Mouse (Mus musculus) stomach, postnatal 0 days (tissue): Measurements from ENCODE around the gene Slc46a2. TPM values are rescaled to one million over a fixed set of nuclear protein-coding genes. Genes with fewer than 3 reads are reported as not detected.

Experiments used
- ATAC-seq: fragments of 200-750 bp; cut with Nextera tagmentation; 2 replicates; pipeline ENCODE4 v1.8.0; 2017; ENCODE audit not compliant: low FRiP score, low TSS enrichment
- DNase-seq: peaks from one replicate; pipeline ENCODE4 v3.0.0-alpha.2; 2016; ENCODE audit warnings: low spot score
- H3K27ac ChIP-seq: fragments of 300-500 bp; sonication (generic); replicated peaks from 2 replicates; pipeline ENCODE4 v1.5.1; 2014; ENCODE audit warnings: mild to moderate bottlenecking, control low read depth
- H3K27me3 ChIP-seq: fragments of 300-500 bp; sonication (generic); 2 replicates; pipeline ENCODE4 v1.6.1; 2014; ENCODE audit warnings: low read length; ENCODE audit not compliant: control insufficient read depth, insufficient read depth
- H3K36me3 ChIP-seq: fragments of 300-500 bp; sonication (generic); 2 replicates; pipeline ENCODE4 v1.6.1; 2014; ENCODE audit warnings: low read length, mixed read lengths; ENCODE audit not compliant: control insufficient read depth, insufficient read depth
- H3K4me1 ChIP-seq: fragments of 300-500 bp; sonication (generic); replicated peaks from 2 replicates; pipeline ENCODE4 v1.6.1; 2014; ENCODE audit warnings: antibody characterized with exemption; ENCODE audit not compliant: control insufficient read depth, insufficient read depth
- H3K4me2 ChIP-seq: fragments of 300-500 bp; sonication (generic); replicated peaks from 2 replicates; pipeline ENCODE4 v1.6.1; 2014; ENCODE audit warnings: low read depth, mild to moderate bottlenecking, control low read depth, moderate library complexity
- H3K4me3 ChIP-seq: fragments of 300-500 bp; sonication (generic); 2 replicates; pipeline ENCODE4 v1.5.1; 2014; ENCODE audit warnings: low read depth, low read length, control low read depth
- H3K9ac ChIP-seq: fragments of 300-500 bp; sonication (generic); 2 replicates; pipeline ENCODE4 v1.6.1; 2014; ENCODE audit warnings: mild to moderate bottlenecking, low read length, control low read depth, mixed read lengths
- H3K9me3 ChIP-seq: fragments of 300-500 bp; sonication (generic); 2 replicates; pipeline ENCODE4 v1.6.1; 2016; ENCODE audit warnings: low read length; ENCODE audit not compliant: control insufficient read depth
- CTCF ChIP-seq: IDR thresholded peaks from 2 replicates; pipeline ENCODE4 v1.5.1; 2016; ENCODE audit warnings: antibody characterized with exemption, low read depth, mild to moderate bottlenecking, moderate library complexity
- EP300 ChIP-seq: optimal IDR thresholded peaks from 2 replicates; pipeline ENCODE3; 2016; ENCODE audit warnings: antibody characterized with exemption
- WGBS: fragments of 180-500 bp; shearing (Covaris S2); extraction: QIAGEN DNeasy Blood & Tissue Kit; methylation state at CpG from one replicate; pipeline ENCODE4 v1.1.7; 2014; 5-methylcytosine and 5-hydroxymethylcytosine counted together
- polyA plus RNA-seq: library from polyadenylated mRNA; unstranded; fragments of >200 nt; fragmentation: Nextera tagmentation; extraction: Ambion mirVana; gene quantifications from 2 replicates; pipeline ENCODE4 v1.2.1, GENCODE M21; 2015

Slc46a2 gene
- polyA plus RNA-seq, 1 experiment from 2014 or later: 10.5 TPM

GRCm38 (mm10) chr4:59878595-59878994 lies 36.3 kb downstream of the Slc46a2 start:
- no peaks in the 10 kb centered on the region for H3K9me3 ChIP-seq
- TF ChIP-seq CTCF: no peak
- no peak for TF ChIP-seq EP300
- H3K9ac ChIP-seq: no peak overlapping the region
- 0 out of 2 replicates have a peak, but pooled peaks cover 3% of the 10 kb centered on the region for H3K36me3 ChIP-seq
- H3K4me2 ChIP-seq: no peak overlapping the region
- no peak overlapping the region for H3K4me3 ChIP-seq
- no peak for ATAC-seq
- H3K27ac ChIP-seq: no peak overlapping the region
- DNase-seq: no peak
- H3K4me1 ChIP-seq: no peaks in the 10 kb centered on the region
- 80% methylated on average over 8 of the region's 8 CpGs for WGBS
- no peaks in the 10 kb centered on the region for H3K27me3 ChIP-seq

- Histone ChIP-seq H3K9me3 (no peaks in the 10 kb centered on the region), H3K27me3 (no peaks in the 10 kb centered on the region), H3K4me2 (no peak overlapping the region), H3K9ac (no peak overlapping the region), H3K36me3 (0 out of 2 replicates have a peak, but pooled peaks cover 3% of the 10 kb centered on the region), H3K4me1 (no peaks in the 10 kb centered on the region), H3K4me3 (no peak overlapping the region), H3K27ac (no peak overlapping the region)
- DNase-seq (no peak), ATAC-seq (no peak)
- 68% methylated on average over 2 of the region's 2 CpGs for WGBS
- TF ChIP-seq EP300 (no peak), CTCF (peak; percentile 14; the same call in 1 of the 2 replicates)
Observed at GRCm38 (mm10) chr4:59877025-59877424, 37.8 kb downstream of the Slc46a2 start.

DNA sequence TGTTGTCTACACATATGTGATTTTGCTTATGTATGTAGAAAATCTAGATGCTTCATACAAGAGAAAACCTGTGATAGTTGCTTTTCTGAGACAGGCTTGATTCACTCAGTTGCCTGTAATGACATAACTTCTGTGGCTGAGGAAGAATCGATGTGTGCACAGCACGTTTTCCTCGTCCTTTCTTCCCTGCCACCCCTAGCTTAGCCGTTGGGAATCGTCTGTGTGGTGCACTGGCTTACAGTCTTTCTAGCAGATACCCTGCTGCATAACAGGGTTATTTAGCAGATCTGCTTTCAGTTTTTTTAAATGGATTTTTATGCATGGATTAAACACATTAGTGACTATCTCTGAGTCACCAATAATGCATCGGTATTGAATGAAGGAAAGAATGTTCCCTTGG lies 38.3 kb downstream of the Slc46a2 start:
- DNase-seq (no peak), ATAC-seq (no peak)
- Histone ChIP-seq H3K4me2 (no peak overlapping the region), H3K36me3 (0 out of 2 replicates have a peak, but pooled peaks cover 3% of the 10 kb centered on the region), H3K27me3 (no peaks in the 10 kb centered on the region), H3K9me3 (no peaks in the 10 kb centered on the region), H3K4me3 (no peak overlapping the region), H3K9ac (no peak overlapping the region), H3K4me1 (no peaks in the 10 kb centered on the region), H3K27ac (no peak overlapping the region)
- 76% methylated on average over 6 of the region's 6 CpGs for WGBS
- no peak for TF ChIP-seq EP300
- TF ChIP-seq CTCF: no peak

GRCm38 (mm10) chr4:59873830-59874229 lies 41.0 kb downstream of the Slc46a2 start:
- peak; percentile 43 for TF ChIP-seq CTCF
- no peak for TF ChIP-seq EP300
- no peak for ATAC-seq
- no peak overlapping the region for H3K4me2 ChIP-seq

DNA sequence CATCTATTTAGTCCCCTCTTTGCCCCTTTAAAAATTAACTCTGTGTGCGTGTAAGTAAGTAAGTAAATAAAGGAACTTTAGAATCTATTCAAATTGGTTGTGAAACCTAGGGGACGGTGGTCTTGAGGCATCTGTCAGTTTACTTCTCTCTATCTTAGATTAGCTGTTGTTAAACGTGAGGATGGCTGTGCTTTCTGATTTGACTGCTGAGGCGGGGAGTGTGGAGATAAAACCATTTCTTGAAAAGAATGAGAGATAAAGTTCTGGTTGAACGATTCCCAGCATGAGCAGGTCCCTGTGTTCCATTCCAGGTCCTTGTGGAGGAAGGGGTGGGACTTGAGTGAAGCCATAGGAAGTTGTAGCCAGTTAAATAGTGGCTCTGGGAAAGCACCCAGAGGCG lies 41.6 kb downstream of the Slc46a2 start:
- no peak for ATAC-seq
- Histone ChIP-seq H3K36me3 (no peaks in the 10 kb centered on the region), H3K27ac (no peak overlapping the region), H3K9me3 (no peaks in the 10 kb centered on the region), H3K4me1 (no peaks in the 10 kb centered on the region), H3K4me2 (no peak overlapping the region), H3K4me3 (no peak overlapping the region), H3K27me3 (no peaks in the 10 kb centered on the region), H3K9ac (no peak overlapping the region)
- 51% methylated on average over 6 of the region's 6 CpGs for WGBS
- DNase-seq: no peak
- TF ChIP-seq EP300: no peak
- no peak for TF ChIP-seq CTCF

More at GRCm38 (mm10) chr4:59873830-59874229, 41.0 kb downstream of the Slc46a2 start:
- no peak overlapping the region for H3K9ac ChIP-seq
- no peak overlapping the region for H3K27ac ChIP-seq
- no peak overlapping the region for H3K4me3 ChIP-seq
- H3K9me3 ChIP-seq: no peaks in the 10 kb centered on the region
- H3K27me3 ChIP-seq: no peaks in the 10 kb centered on the region
- H3K4me1 ChIP-seq: no peaks in the 10 kb centered on the region
- H3K36me3 ChIP-seq: no peaks in the 10 kb centered on the region
- DNase-seq: no peak
- WGBS: 54% methylated on average over 5 of the region's 5 CpGs

GRCm38 (mm10) chr4:59870859-59871591 lies 43.8 kb downstream of the Slc46a2 start:
- ATAC-seq (peak; percentile 78), DNase-seq (peak; percentile 80)
- no peak for TF ChIP-seq EP300
- TF ChIP-seq CTCF: peak; percentile 95
- H3K27me3 ChIP-seq: no peaks in the 10 kb centered on the region
- H3K9me3 ChIP-seq: no peaks in the 10 kb centered on the region
- no peaks in the 10 kb centered on the region for H3K4me1 ChIP-seq
- H3K36me3 ChIP-seq: no peaks in the 10 kb centered on the region
- H3K4me3 ChIP-seq: no peak overlapping the region
- H3K4me2 ChIP-seq: no peak overlapping the region
- WGBS: 55% methylated on average over 9 of the region's 9 CpGs
- H3K9ac ChIP-seq: no peak overlapping the region
- H3K27ac ChIP-seq: no peak overlapping the region
